Mouse (Mus musculus) heart, postnatal 0 days (tissue): ENCODE measurements around the gene Neurod1. TPM values are rescaled to one million over a fixed set of nuclear protein-coding genes. Genes with fewer than 3 reads are reported as not detected.

Experiments
- ATAC-seq: fragments of 200-750 bp; cut with Nextera tagmentation; 2 replicates; pipeline ENCODE4 v1.8.0; 2017; ENCODE audit warnings: low read depth, moderate number of reproducible peaks, moderate library complexity; ENCODE audit not compliant: insufficient read depth
- DNase-seq: peaks from one replicate; pipeline ENCODE4 v3.0.0-alpha.2; 2016; ENCODE audit warnings: low spot score
- H3K27ac ChIP-seq: fragments of 300-500 bp; sonication (generic); 2 replicates; pipeline ENCODE4 v1.5.1; 2014; ENCODE audit warnings: low read depth, mild to moderate bottlenecking
- H3K27me3 ChIP-seq: fragments of 300-500 bp; sonication (generic); 2 replicates; pipeline ENCODE4 v1.6.1; 2014; ENCODE audit warnings: low read length, mixed read lengths; ENCODE audit not compliant: control insufficient read depth, insufficient read depth
- H3K36me3 ChIP-seq: fragments of 300-500 bp; sonication (generic); replicated peaks from 2 replicates; pipeline ENCODE4 v1.6.1; 2014; ENCODE audit warnings: low read length, mixed read lengths; ENCODE audit not compliant: control insufficient read depth, insufficient read depth
- H3K4me1 ChIP-seq: fragments of 300-500 bp; sonication (generic); 2 replicates; pipeline ENCODE4 v1.6.1; 2014; ENCODE audit warnings: antibody characterized with exemption; ENCODE audit not compliant: control insufficient read depth, insufficient read depth
- H3K4me2 ChIP-seq: fragments of 300-500 bp; sonication (generic); 2 replicates; pipeline ENCODE4 v1.6.1; 2014; ENCODE audit warnings: low read depth, mild to moderate bottlenecking, low read length, moderate library complexity
- H3K4me3 ChIP-seq: fragments of 300-500 bp; sonication (generic); 2 replicates; pipeline ENCODE4 v1.5.1; 2014; ENCODE audit warnings: low read depth, low read length
- H3K9ac ChIP-seq: fragments of 300-500 bp; sonication (generic); replicated peaks from 2 replicates; pipeline ENCODE4 v1.6.1; 2014; ENCODE audit warnings: low read depth, low read length, mixed read lengths
- H3K9me3 ChIP-seq: fragments of 300-500 bp; sonication (generic); replicated peaks from 2 replicates; pipeline ENCODE4 v1.6.1; 2016; ENCODE audit warnings: low read length; ENCODE audit not compliant: control insufficient read depth
- CTCF ChIP-seq: IDR thresholded peaks from 2 replicates; pipeline ENCODE4 v1.5.1; 2016; ENCODE audit warnings: antibody characterized with exemption, control low read depth, low read depth
- EP300 ChIP-seq: IDR thresholded peaks from 2 replicates; pipeline ENCODE4 v1.6.1; 2016; ENCODE audit warnings: antibody characterized with exemption, low read depth
- WGBS: fragments of 180-500 bp; shearing (Covaris S2); extraction: QIAGEN DNeasy Blood & Tissue Kit; methylation state at CpG from one replicate; pipeline ENCODE4 v1.1.7; 2014; 5-methylcytosine and 5-hydroxymethylcytosine counted together
- polyA plus RNA-seq: library from polyadenylated mRNA; unstranded; fragments of >200 nt; fragmentation: Nextera tagmentation; extraction: Ambion mirVana; gene quantifications from 2 replicates; pipeline ENCODE4 v1.2.1, GENCODE M21; 2015
- total RNA-seq: library from RNA; depleted of rRNA; stranded (reverse); fragments of >200 nt; gene quantifications from 2 replicates; pipeline ENCODE4 v1.2.3, GENCODE M21; 2014; ENCODE audit warnings: low replicate concordance

The Neurod1 gene
- total and polyA plus RNA-seq, 2 experiments from 2014 or later = not detected

GRCm38 (mm10) chr2:79461861-79462260 is 5.3 kb upstream of the Neurod1 start:
- Histone ChIP-seq H3K36me3 (no peaks in the 10 kb centered on the region), H3K4me1 (no peaks in the 10 kb centered on the region), H3K27ac (no peak overlapping the region), H3K4me2 (no peak overlapping the region), H3K27me3 (peaks cover 40% of the 10 kb centered on the region), H3K4me3 (no peak overlapping the region), H3K9ac (no peak overlapping the region), H3K9me3 (0 out of 2 replicates have a peak, but pooled peaks cover 3% of the 10 kb centered on the region)
- no peak for ATAC-seq
- TF ChIP-seq EP300 (no peak), CTCF (no peak)
- WGBS = 70% methylated on average over 2 of the region's 2 CpGs
- no peak for DNase-seq

- no peak for ATAC-seq
- no peak for DNase-seq
- H3K9ac ChIP-seq = no peak overlapping the region
- TF ChIP-seq EP300 (no peak), CTCF (no peak)
- H3K4me1 ChIP-seq = no peaks in the 10 kb centered on the region
- no peak overlapping the region for H3K4me3 ChIP-seq
- H3K27ac ChIP-seq = no peak overlapping the region
- H3K36me3 ChIP-seq = no peaks in the 10 kb centered on the region
- peaks cover 53% of the 10 kb centered on the region for H3K27me3 ChIP-seq
- 2% methylated on average over 2 of the region's 2 CpGs for WGBS
- H3K4me2 ChIP-seq = no peak overlapping the region
- 0 out of 2 replicates have a peak, but pooled peaks cover 3% of the 10 kb centered on the region for H3K9me3 ChIP-seq
Observed at GRCm38 (mm10) chr2:79460586-79460985, 4.0 kb upstream of the Neurod1 start.

GRCm38 (mm10) chr2:79460107-79460506 is 3.6 kb upstream of the Neurod1 start:
- ATAC-seq (no peak), DNase-seq (no peak)
- no peak overlapping the region for H3K9ac ChIP-seq
- H3K36me3 ChIP-seq = no peaks in the 10 kb centered on the region
- TF ChIP-seq CTCF = no peak
- TF ChIP-seq EP300 = no peak
- H3K4me3 ChIP-seq = no peak overlapping the region
- no peaks in the 10 kb centered on the region for H3K4me1 ChIP-seq
- no peak overlapping the region for H3K4me2 ChIP-seq
- WGBS = 6% methylated on average over 14 of the region's 14 CpGs
- H3K27ac ChIP-seq = no peak overlapping the region
- H3K27me3 ChIP-seq = peaks cover 57% of the 10 kb centered on the region
- 0 out of 2 replicates have a peak, but pooled peaks cover 3% of the 10 kb centered on the region for H3K9me3 ChIP-seq

- H3K4me2 ChIP-seq = no peak overlapping the region
- H3K4me1 ChIP-seq = no peaks in the 10 kb centered on the region
- WGBS = 2% methylated on average over 44 of the region's 44 CpGs
- no peak overlapping the region for H3K27ac ChIP-seq
- DNase-seq (no peak), ATAC-seq (no peak)
- TF ChIP-seq CTCF (no peak), EP300 (no peak)
- no peak overlapping the region for H3K4me3 ChIP-seq
- H3K36me3 ChIP-seq = no peaks in the 10 kb centered on the region
- H3K9me3 ChIP-seq = 0 out of 2 replicates have a peak, but pooled peaks cover 3% of the 10 kb centered on the region
- H3K27me3 ChIP-seq = peaks cover 65% of the 10 kb centered on the region
- no peak overlapping the region for H3K9ac ChIP-seq
Observed at GRCm38 (mm10) chr2:79459061-79460045, 2.8 kb upstream of the Neurod1 start.

- ATAC-seq (no peak), DNase-seq (no peak)
- 20% methylated on average over 3 of the region's 3 CpGs for WGBS
- no peak overlapping the region for H3K9ac ChIP-seq
- H3K27ac ChIP-seq = no peak overlapping the region
- no peaks in the 10 kb centered on the region for H3K4me1 ChIP-seq
- no peak for TF ChIP-seq EP300
- no peak for TF ChIP-seq CTCF
- 0 out of 2 replicates have a peak, but pooled peaks cover 3% of the 10 kb centered on the region for H3K9me3 ChIP-seq
- H3K27me3 ChIP-seq = peaks cover 73% of the 10 kb centered on the region
- H3K4me2 ChIP-seq = no peak overlapping the region
- no peaks in the 10 kb centered on the region for H3K36me3 ChIP-seq
- H3K4me3 ChIP-seq = no peak overlapping the region
Observed at GRCm38 (mm10) chr2:79457932-79458331, 1.4 kb upstream of the Neurod1 start.
